Mouse (Mus musculus) spleen, postnatal 4 days (tissue): ENCODE data around the gene Gm20721.

Source experiments
- DNase-seq, 2 experiments: peaks; one replicate each; pipeline ENCODE4 v3.0.0; 2022; ENCODE audit warnings: low spot score in 2 of 2

The Gm20721 gene

GRCm38 (mm10) chr2:174298471-174298870 is 48.0 kb downstream of the Gm20721 start:
- no peak for DNase-seq

DNA sequence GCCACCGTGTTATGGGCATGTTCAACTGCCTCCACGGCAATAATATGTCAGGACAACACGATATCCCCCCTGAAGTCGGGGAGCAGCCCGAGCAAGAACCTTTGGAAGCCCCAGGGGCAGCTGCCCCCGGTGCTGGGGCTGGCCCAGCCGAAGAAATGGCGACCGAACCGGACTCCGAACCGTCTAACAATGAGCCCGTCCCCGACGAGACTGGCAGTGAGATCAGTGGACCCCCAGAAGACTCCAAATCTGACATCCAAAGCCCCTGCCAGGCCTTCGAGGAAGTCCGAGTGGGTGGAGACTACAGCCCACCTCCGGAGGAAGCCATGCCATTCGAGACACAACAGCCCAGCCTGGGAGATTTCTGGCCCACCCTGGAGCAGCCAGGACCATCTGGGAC is 48.7 kb downstream of the Gm20721 start:
- DNase-seq, result no peak

DNA sequence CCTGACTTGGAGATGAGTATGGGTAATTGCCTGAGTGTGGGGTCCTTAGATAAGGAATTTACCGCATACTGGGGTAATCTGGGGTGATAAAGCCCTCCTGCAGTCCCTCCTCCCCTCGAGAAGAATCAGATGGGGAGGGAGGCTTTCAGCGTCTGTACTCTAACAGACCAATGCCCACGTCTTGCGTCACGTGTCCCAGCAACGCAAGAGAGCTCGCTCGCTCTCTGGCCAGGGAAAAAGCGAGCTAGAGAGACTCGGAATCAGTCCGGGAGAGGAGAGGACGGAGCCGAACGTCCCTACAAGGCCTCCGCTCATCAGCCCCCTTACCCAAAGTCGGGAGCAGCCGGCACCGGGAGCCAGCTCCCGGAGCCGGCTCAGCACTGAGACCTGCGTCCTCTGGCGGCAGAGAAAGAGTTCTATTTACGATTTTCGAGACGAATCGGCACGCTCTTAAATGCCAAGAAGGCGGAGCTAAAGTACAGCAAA is 49.4 kb downstream of the Gm20721 start:
- DNase-seq, result peak in 1 of 2 experiments; percentile 77

GRCm38 (mm10) chr2:174295900-174296465 is 50.5 kb downstream of the Gm20721 start:
- no peak for DNase-seq

DNA sequence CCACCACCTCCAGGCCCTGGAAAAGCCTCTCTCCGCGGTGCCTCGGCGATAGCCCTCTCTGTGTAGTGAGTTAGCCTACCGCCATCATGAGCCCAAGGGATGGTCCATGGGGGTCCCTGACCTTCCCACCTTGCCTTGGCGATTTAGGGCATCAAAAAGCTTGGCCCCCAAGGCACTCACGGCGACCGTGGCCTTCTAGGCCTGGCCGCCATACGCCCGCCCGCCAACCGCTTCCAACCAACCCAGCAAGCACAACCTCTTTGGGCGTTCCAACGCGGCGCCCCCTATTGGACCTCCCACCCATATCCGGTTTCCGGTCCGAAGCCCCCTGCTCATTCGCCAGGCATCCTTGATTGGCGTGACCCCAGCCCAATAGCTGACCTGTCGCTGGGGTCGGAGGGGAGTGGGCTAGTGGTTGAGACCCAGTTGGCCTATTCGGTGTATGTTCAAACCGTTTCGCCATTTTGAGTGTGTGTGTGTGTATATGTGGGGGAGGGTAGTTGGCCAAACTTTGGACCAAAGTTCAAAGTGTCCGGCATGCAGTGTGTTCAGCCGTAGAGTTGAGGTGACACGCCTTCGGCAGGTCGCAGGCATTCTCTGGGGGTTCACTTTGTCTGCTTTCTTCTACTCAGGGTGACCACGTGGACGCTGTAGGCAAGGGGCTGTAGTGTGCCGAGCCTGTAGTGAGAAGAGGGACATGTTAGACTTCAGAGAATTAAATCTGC is 51.2 kb downstream of the Gm20721 start:
- peak; percentile 82 to 87 for DNase-seq

DNA sequence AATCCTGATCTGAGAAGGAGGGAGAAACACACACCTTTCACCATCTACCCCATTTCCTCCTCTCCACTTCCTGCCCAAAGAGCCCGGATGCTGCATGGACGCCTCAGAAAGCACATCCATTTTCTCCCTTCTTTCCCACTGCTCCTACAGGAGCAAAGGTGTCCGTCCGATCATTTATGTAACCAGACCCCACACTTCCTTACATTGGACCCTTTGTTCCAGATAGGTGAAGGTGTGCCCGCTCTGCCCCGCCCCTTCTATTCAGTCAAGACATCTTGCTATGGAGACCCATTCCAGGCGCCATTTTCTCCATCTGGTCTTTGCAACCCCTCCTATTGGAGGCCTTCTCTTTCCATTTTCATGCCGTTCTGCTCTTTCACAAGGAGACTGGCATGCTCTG is 52.1 kb downstream of the Gm20721 start:
- DNase-seq, result no peak

- DNase-seq, result no peak
These were observed 54.9 kb downstream of the Gm20721 start for GRCm38 (mm10) chr2:174291662-174292030.

GRCm38 (mm10) chr2:174291029-174291661 is 55.4 kb downstream of the Gm20721 start:
- DNase-seq, result no peak

DNA sequence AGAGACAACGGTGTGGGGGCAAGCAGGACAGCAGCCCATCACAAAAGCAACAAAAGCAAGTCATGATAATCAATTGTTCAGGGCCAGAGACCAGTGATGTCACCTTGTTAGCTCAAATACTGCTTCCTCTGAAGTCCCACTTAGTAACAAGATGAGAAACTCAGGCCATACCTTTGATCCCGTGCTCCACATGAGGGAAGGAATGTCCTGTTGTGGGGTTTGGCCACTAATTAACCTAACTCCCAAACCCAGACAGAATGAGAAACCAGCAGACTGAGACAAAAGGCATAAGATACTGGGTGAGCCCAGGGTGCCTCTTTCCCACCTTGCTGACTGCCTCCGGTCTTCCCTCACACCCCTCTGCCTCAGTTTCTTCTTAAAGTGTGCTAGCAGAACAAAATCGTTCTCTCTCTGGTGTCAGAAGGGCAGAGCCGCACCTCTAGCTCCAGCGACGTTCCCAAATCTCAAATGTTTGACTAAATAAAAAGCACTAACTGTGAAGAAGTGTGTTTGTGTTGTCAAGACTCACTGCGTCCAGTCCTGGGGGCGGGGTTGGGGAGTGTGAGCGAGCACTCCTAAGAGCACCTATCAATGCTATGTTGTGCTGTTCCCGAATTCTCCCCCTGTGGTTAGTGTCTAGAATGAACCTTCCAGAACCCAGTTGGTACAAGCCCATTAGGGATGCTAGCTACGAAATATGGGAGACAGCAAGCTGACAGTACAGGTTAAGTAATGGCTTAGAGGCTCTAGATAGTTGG is 57.7 kb downstream of the Gm20721 start:
- DNase-seq, result no peak

GRCm38 (mm10) chr2:174287921-174288320 is 58.6 kb downstream of the Gm20721 start:
- DNase-seq, result no peak

DNA sequence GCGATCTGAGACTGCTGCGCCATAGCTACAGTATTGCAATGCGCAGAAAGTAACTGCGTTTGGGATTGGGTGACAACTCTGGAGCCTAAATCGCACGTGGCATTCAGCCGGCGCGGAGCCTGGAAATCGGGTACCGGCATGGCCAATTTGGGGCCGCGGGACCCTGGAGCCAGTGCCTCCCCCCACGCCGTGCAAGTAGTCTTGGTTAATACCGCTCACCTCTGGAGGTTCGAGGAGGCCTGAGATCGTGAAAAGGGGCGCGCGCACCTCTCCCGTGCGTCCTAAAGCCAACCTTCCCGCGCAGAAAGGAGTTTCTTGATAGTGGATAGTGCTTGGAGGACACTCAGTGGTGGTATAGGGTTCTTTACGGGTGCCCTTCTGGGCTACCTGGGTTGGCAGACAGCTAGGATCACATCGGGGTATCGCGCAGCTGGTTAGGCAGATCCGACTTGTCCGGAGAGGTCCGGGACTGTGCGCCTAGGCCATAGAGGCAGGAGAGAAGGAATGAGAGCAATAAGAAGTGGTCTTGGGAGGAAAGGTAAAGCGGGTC is 60.5 kb downstream of the Gm20721 start:
- no peak for DNase-seq

- no peak for DNase-seq
These were observed 61.6 kb downstream of the Gm20721 start for GRCm38 (mm10) chr2:174284807-174285457.

DNA sequence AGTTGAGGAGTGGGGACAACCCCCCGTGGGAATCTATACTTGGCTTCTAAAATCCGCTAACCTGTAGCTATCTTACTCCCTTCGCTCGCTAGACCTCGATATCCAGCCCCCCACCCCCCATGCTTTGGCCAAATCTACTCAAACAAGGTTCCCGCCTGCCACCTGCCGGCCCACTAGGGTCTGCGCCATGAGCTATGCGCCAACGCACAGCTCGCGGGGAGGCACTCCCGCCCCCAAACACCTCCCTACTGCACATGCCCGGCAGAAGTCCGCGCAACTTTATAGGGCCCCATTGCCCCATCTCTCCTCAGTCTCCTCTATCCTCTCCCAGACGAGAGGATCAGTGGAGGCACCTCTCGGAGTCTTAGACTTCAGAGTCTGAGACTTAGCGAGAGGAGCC is 62.5 kb downstream of the Gm20721 start, which contains the start of gene Gnas:
Gnas (plus strand) TSS at position 310 of the 400 bp plus-strand sequence.
- no peak for DNase-seq

DNA sequence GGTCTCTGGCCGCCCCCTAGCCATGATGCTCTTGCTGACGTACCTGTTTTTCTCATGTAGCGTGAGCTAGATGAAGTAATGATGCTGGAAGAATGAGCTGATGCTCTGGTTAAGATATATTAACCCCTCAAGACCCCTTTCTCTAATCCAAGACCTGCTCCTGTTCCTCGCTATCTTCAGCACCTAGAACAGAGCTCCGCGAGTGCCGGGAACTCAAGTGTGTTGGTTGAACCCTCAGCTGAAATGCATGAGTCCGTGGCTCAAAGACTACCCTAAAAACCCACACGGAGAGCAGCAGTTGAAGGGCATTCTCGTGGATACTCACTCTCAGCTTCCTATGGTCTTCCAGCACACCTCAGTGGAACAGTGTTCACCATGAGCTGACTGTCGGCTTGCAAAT is 63.2 kb downstream of the Gm20721 start:
- no peak for DNase-seq
